In genomic region chr5:48315057-48315602, GRCm38 (mm10) we compare ENCODE assay signal across 13 mouse cellular contexts.
"Had no signal": no experiment of that assay in that cellular context is flagged by ENCODE, and none has a peak within 500 bp of the region (broad histone marks: within the 10 kb centered on the region; RNA-seq: fewer than 3 reads in every experiment).

No protein-coding gene starts in this region.

- H3K4me3 ChIP-seq: kidney, embryonic 15.5 days; limb, embryonic 10.5 days; liver, embryonic 15.5 days; megakaryocyte, embryonic 14.5 days; midbrain, embryonic 12.5 days had no signal

- DNase-seq: kidney, adult 2 months; kidney, postnatal 36 days; layer of hippocampus, adult 9-11 months; layer of hippocampus, postnatal 36 days; thymus, postnatal 14 days had no signal

- ATAC-seq: intestine, embryonic 16.5 days had no signal

- H3K27me3 ChIP-seq: kidney, embryonic 15.5 days; liver, embryonic 15.5 days; megakaryocyte, embryonic 14.5 days; midbrain, embryonic 12.5 days had no signal

- H3K27ac ChIP-seq: kidney, embryonic 15.5 days; limb, embryonic 10.5 days; liver, embryonic 15.5 days; midbrain, embryonic 12.5 days; stomach, postnatal 0 days had no signal

- H3K9ac ChIP-seq: kidney, embryonic 15.5 days; liver, embryonic 15.5 days; midbrain, embryonic 12.5 days had no signal

- H3K4me2 ChIP-seq: kidney, embryonic 15.5 days; liver, embryonic 11.5 days; liver, embryonic 15.5 days; midbrain, embryonic 12.5 days had no signal

- H3K9me3 ChIP-seq: kidney, embryonic 15.5 days; limb, embryonic 10.5 days; liver, embryonic 15.5 days; megakaryocyte, embryonic 14.5 days; midbrain, embryonic 12.5 days had no signal

- H3K36me3 ChIP-seq: kidney, embryonic 15.5 days; limb, embryonic 10.5 days; liver, embryonic 15.5 days; midbrain, embryonic 12.5 days had no signal

- H3K4me1 ChIP-seq: kidney, embryonic 15.5 days; limb, embryonic 10.5 days; liver, embryonic 15.5 days; megakaryocyte, embryonic 14.5 days; midbrain, embryonic 12.5 days had no signal
